Mouse (Mus musculus) liver, adult 2 months (tissue): ENCODE results near the gene Dclk1.

ENCODE experiments used
- CTCF ChIP-seq: fragments of 200-500 bp; IDR thresholded peaks from 2 replicates; pipeline ENCODE4 v1.5.1; 2011; ENCODE audit warnings: low read depth, low read length, control low read depth
- POLR2A ChIP-seq: fragments of 200-500 bp; IDR thresholded peaks from 2 replicates; pipeline ENCODE4 v1.6.1; 2011; ENCODE audit warnings: low read length, control low read depth; ENCODE audit not compliant: insufficient read depth; ENCODE audit errors: extremely low read depth

GRCm38 (mm10) chr3:55354765-55355164, 112.6 kb downstream of the Dclk1 start:
- TF ChIP-seq CTCF (no peak), POLR2A (no peak)
